Mouse (Mus musculus): Measurements from ENCODE around the gene Ank3.

Gene Ank3

GRCm38 (mm10) chr10:69523202-69523601 lies 124.6 kb downstream of the Ank3 start:
- in situ Hi-C loops (cut with MboI; ENCODE audit: low pct_unique_long_range_greater_than_20kb in 1 of 2, low sequenced_read_pairs in 2 of 2, unreplicated experiment in 1 of 2) = no loop called here

- in situ Hi-C loops (cut with MboI; ENCODE audit: low pct_unique_long_range_greater_than_20kb in 1 of 2, low sequenced_read_pairs in 2 of 2, unreplicated experiment in 1 of 2) = loop anchor here in 1 of 2 experiments (5.0 kb wide), 1 partner anchor 75 kb away; no protein-coding TSS in a partner anchor
Observed at GRCm38 (mm10) chr10:69527318-69527717, 128.7 kb downstream of the Ank3 start.

DNA sequence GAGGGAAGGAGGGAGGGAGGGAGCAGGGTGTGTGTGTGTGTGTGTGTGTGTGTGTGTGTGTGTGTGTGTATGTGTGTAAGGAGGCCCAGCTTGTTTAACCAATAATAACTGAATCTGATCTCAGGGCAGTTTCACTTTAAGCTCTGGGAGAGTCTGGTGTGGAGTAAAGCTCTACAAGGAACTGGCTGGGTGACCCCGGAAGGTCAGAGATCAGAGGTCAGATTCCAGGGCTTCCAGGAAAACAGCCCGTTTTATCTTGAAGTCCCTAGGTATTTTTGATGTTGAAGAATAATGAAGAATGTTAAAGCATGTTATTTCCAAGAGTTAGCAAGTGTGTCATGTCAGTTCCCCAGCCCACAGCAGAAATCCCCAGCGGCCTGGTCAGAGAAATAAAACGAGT lies 130.2 kb downstream of the Ank3 start:
- in situ Hi-C loops (cut with MboI; ENCODE audit: low pct_unique_long_range_greater_than_20kb in 1 of 2, low sequenced_read_pairs in 2 of 2, unreplicated experiment in 1 of 2) = loop anchor here in 1 of 2 experiments (5.0 kb wide), 1 partner anchor 76 kb away; no protein-coding TSS in a partner anchor

DNA sequence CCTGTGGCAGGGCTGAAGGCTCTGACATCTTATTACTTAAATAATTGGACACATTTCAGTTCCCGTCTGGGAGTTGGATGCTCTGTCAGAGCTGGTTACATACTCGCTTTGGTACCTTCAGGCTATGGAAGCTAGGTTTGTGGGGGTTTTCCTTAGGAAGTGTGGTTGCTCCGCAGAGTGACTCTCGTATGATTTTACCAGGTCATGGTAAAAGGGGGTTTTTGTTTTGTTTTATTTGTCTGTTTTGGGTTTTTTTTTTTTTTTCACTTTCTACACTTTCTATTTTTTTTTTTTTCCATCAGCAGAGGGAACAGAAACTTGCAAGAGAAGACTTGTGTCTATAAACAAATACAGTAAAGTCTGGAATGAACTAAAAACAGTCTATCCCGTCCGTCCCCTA lies 131.8 kb downstream of the Ank3 start:
- in situ Hi-C loops (cut with MboI; ENCODE audit: low pct_unique_long_range_greater_than_20kb in 1 of 2, low sequenced_read_pairs in 2 of 2, unreplicated experiment in 1 of 2) = loop anchor here in 1 of 2 experiments (10.0 kb wide), 1 partner anchor 156 kb away; no protein-coding TSS in a partner anchor

DNA sequence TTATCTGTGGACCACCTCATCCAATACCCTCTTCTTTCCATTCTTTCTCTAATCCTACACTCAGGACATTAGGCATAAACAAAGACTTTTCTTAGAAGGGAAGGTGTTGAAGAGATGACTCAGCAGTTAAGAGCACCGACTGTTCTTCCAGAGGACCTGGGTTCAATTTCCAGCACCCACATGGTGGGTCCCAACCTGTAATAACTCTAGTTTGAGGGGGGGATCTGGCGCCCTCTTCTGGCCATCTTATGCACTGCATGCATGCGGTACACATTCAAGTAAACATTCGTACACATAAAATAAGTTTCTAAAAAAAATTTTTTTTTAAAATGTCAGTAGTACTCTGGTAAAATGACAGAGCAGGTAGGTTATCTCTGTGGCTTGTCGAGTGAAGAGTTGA lies 133.0 kb downstream of the Ank3 start:
- in situ Hi-C loops (cut with MboI; ENCODE audit: low pct_unique_long_range_greater_than_20kb in 1 of 2, low sequenced_read_pairs in 2 of 2, unreplicated experiment in 1 of 2) = loop anchor here in 1 of 2 experiments (10.0 kb wide), 1 partner anchor 157 kb away; no protein-coding TSS in a partner anchor

- in situ Hi-C loops (cut with MboI; ENCODE audit: low pct_unique_long_range_greater_than_20kb in 1 of 2, low sequenced_read_pairs in 2 of 2, unreplicated experiment in 1 of 2) = loop anchor here in 1 of 2 experiments (10.0 kb wide), 1 partner anchor 157 kb away; no protein-coding TSS in a partner anchor
Observed at GRCm38 (mm10) chr10:69532169-69532730, 133.7 kb downstream of the Ank3 start.

GRCm38 (mm10) chr10:69533505-69534388 lies 135.2 kb downstream of the Ank3 start:
- in situ Hi-C loops (cut with MboI; ENCODE audit: low pct_unique_long_range_greater_than_20kb in 1 of 2, low sequenced_read_pairs in 2 of 2, unreplicated experiment in 1 of 2) = loop anchor here in 1 of 2 experiments (10.0 kb wide), 1 partner anchor 159 kb away; no protein-coding TSS in a partner anchor

- in situ Hi-C loops (cut with MboI; ENCODE audit: low pct_unique_long_range_greater_than_20kb in 1 of 2, low sequenced_read_pairs in 2 of 2, unreplicated experiment in 1 of 2) = loop anchor here in 1 of 2 experiments (10.0 kb wide), 1 partner anchor 160 kb away; no protein-coding TSS in a partner anchor
Observed at GRCm38 (mm10) chr10:69534716-69535115, 136.1 kb downstream of the Ank3 start.

- in situ Hi-C loops (cut with MboI; ENCODE audit: low pct_unique_long_range_greater_than_20kb in 1 of 2, low sequenced_read_pairs in 2 of 2, unreplicated experiment in 1 of 2) = loop anchor here in 1 of 2 experiments (10.0 kb wide), 1 partner anchor 161 kb away; no protein-coding TSS in a partner anchor
Observed at GRCm38 (mm10) chr10:69535123-69535930, 136.8 kb downstream of the Ank3 start.

DNA sequence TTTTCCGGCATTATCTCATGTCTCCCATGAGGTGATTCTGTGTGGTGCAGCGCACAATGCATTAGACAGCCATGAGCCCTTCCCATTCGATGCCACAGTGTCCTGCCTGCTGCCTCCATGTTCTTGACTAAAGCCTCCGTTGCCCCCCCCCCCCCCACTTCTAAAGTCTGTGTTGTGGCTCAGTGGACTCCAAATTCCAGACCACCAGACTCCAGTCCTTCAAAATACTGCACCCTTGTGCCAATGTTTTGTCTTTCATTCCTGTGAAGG lies 137.3 kb downstream of the Ank3 start:
- in situ Hi-C loops (cut with MboI; ENCODE audit: low pct_unique_long_range_greater_than_20kb in 1 of 2, low sequenced_read_pairs in 2 of 2, unreplicated experiment in 1 of 2) = loop anchor here in 1 of 2 experiments (10.0 kb wide), 1 partner anchor 161 kb away; no protein-coding TSS in a partner anchor

DNA sequence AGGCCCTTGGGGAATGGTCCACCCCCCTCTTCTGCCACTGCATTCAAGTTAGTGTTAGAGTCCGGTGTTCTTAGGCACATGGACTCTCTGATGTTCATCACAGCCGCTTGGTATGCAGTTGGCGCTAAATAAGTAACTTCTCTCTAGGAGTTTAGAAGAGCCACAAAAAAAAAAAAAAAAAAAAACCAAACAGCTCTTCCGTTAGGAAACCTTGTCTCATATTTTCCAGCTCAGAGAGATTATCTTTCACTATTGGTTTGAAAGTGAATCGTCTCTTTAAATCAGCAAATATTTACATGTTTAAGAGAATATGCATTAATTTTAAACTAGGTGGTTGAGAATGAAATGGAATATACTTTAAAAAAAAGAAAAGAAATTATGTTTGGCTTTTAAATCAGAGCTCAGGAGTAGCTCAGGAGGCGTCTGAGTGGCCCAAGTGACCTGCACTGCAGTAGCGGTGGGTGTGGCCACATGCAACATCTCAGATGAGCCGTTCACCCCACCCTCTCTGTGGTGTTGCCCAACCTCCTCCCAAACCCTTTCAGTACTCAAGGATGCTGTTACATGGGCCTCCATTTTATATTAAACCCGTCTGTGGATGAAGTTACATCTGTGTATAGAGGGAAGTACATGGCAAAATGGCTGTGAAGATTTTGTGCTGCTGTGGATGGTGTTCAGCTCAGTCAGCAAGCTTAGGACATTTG lies 138.0 kb downstream of the Ank3 start:
- in situ Hi-C loops (cut with MboI; ENCODE audit: low pct_unique_long_range_greater_than_20kb in 1 of 2, low sequenced_read_pairs in 2 of 2, unreplicated experiment in 1 of 2) = loop anchor here in 1 of 2 experiments (10.0 kb wide), 1 partner anchor 162 kb away; no protein-coding TSS in a partner anchor

DNA sequence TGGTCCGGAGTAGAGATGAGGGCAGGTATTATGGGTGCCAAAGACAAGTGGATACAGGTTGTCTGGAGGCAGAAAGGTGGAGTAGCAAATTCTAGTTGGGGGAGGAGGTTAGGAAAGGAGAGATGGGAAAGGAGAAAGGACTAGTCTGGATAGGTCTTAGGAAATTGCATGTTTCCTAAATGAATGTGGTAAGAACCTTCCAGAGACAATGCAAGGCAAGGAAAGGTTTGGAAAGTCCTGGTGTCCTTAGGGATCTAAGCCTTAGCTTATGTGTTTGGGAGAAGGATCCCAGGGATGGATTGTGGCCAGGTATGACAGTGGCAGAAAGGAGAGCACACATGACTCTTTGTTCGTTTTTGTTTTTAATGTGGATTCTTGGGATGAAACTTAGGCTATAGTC lies 139.7 kb downstream of the Ank3 start:
- in situ Hi-C loops (cut with MboI; ENCODE audit: low pct_unique_long_range_greater_than_20kb in 1 of 2, low sequenced_read_pairs in 2 of 2, unreplicated experiment in 1 of 2) = loop anchor here in 1 of 2 experiments (10.0 kb wide), 1 partner anchor 163 kb away; no protein-coding TSS in a partner anchor

- in situ Hi-C loops (cut with MboI; ENCODE audit: low pct_unique_long_range_greater_than_20kb in 1 of 2, low sequenced_read_pairs in 2 of 2, unreplicated experiment in 1 of 2) = no loop called here
Observed at GRCm38 (mm10) chr10:69542439-69542838, 143.9 kb downstream of the Ank3 start.

GRCm38 (mm10) chr10:69543876-69544620 lies 145.5 kb downstream of the Ank3 start:
- in situ Hi-C loops (cut with MboI; ENCODE audit: low pct_unique_long_range_greater_than_20kb in 1 of 2, low sequenced_read_pairs in 2 of 2, unreplicated experiment in 1 of 2) = no loop called here

GRCm38 (mm10) chr10:69544653-69545052 lies 146.1 kb downstream of the Ank3 start:
- in situ Hi-C loops (cut with MboI; ENCODE audit: low pct_unique_long_range_greater_than_20kb in 1 of 2, low sequenced_read_pairs in 2 of 2, unreplicated experiment in 1 of 2) = no loop called here

GRCm38 (mm10) chr10:69545936-69546335 lies 147.4 kb downstream of the Ank3 start:
- in situ Hi-C loops (cut with MboI; ENCODE audit: low pct_unique_long_range_greater_than_20kb in 1 of 2, low sequenced_read_pairs in 2 of 2, unreplicated experiment in 1 of 2) = no loop called here

DNA sequence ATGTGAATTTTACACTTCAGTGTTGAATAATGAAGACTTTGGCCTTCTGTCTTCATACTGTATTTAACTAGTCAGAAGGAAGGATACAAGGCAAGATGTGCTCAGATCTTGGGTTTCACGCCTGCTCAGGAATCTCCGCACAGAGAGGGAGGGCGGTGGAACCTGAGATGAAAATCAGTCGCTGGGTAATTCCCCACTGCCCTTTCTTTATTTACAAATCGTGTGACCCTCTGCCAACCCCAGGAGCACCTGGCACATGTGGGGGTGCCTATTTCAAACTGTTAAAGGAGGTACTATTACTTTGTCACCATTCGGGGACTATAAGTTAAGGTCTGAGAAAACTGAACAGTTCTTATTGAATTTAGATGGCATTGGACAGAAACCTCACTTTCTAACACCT lies 148.1 kb downstream of the Ank3 start:
- in situ Hi-C loops (cut with MboI; ENCODE audit: low pct_unique_long_range_greater_than_20kb in 1 of 2, low sequenced_read_pairs in 2 of 2, unreplicated experiment in 1 of 2) = no loop called here

Data from mouse embryonic stem cell (cell line).